Mouse (Mus musculus): ENCODE data around the gene Sept9.

Gene Sept9

GRCm38 (mm10) chr11:117370262-117370850 is 170.9 kb downstream of the Sept9 start:
- DNase-seq (ENCODE audit: low spot score in 2 of 2) = no peak

GRCm38 (mm10) chr11:117372537-117372936 is 173.1 kb downstream of the Sept9 start:
- DNase-seq (ENCODE audit: low spot score in 2 of 2) = no peak

- DNase-seq (ENCODE audit: low spot score in 2 of 2) = no peak
Measured at GRCm38 (mm10) chr11:117373195-117373594, 173.7 kb downstream of the Sept9 start.

- DNase-seq (ENCODE audit: low spot score in 2 of 2) = no peak
Measured at GRCm38 (mm10) chr11:117373870-117374269, 174.4 kb downstream of the Sept9 start.

- DNase-seq (ENCODE audit: low spot score in 2 of 2) = no peak
Measured at GRCm38 (mm10) chr11:117374288-117374687, 174.8 kb downstream of the Sept9 start.

- no peak for DNase-seq (ENCODE audit: low spot score in 2 of 2)
Measured at GRCm38 (mm10) chr11:117379774-117380173, 180.3 kb downstream of the Sept9 start.

GRCm38 (mm10) chr11:117384235-117384634 is 184.8 kb downstream of the Sept9 start:
- no peak for DNase-seq (ENCODE audit: low spot score in 2 of 2)

- DNase-seq (ENCODE audit: low spot score in 2 of 2) = peak; percentile 75 to 89
Measured at GRCm38 (mm10) chr11:117384897-117385296, 185.4 kb downstream of the Sept9 start.

- no peak for DNase-seq (ENCODE audit: low spot score in 2 of 2)
Measured at GRCm38 (mm10) chr11:117385331-117386103, 186.1 kb downstream of the Sept9 start.

- no peak for DNase-seq (ENCODE audit: low spot score in 2 of 2)
Measured at GRCm38 (mm10) chr11:117387241-117387640, 187.8 kb downstream of the Sept9 start.

GRCm38 (mm10) chr11:117390001-117390402 is 190.5 kb downstream of the Sept9 start:
- DNase-seq (ENCODE audit: low spot score in 2 of 2) = peak; percentile 55 to 72

- no peak for DNase-seq (ENCODE audit: low spot score in 2 of 2)
Measured at GRCm38 (mm10) chr11:117390774-117391534, 191.5 kb downstream of the Sept9 start.

GRCm38 (mm10) chr11:117392251-117392650 is 192.8 kb downstream of the Sept9 start:
- no peak for DNase-seq (ENCODE audit: low spot score in 2 of 2)

GRCm38 (mm10) chr11:117393715-117394114 is 194.3 kb downstream of the Sept9 start:
- DNase-seq (ENCODE audit: low spot score in 2 of 2) = no peak

- DNase-seq (ENCODE audit: low spot score in 2 of 2) = no peak
Measured at GRCm38 (mm10) chr11:117394230-117395137, 195.0 kb downstream of the Sept9 start.

- no peak for DNase-seq (ENCODE audit: low spot score in 2 of 2)
Measured at GRCm38 (mm10) chr11:117395228-117395627, 195.8 kb downstream of the Sept9 start.

- no peak for DNase-seq (ENCODE audit: low spot score in 2 of 2)
Measured at GRCm38 (mm10) chr11:117396929-117397328, 197.5 kb downstream of the Sept9 start.

GRCm38 (mm10) chr11:117397755-117398154 is 198.3 kb downstream of the Sept9 start:
- DNase-seq (ENCODE audit: low spot score in 2 of 2) = no peak

- no peak for DNase-seq (ENCODE audit: low spot score in 2 of 2)
Measured at GRCm38 (mm10) chr11:117398191-117398590, 198.7 kb downstream of the Sept9 start.

- DNase-seq (ENCODE audit: low spot score in 2 of 2) = no peak
Measured at GRCm38 (mm10) chr11:117401583-117402367, 202.3 kb downstream of the Sept9 start.

- no peak for DNase-seq (ENCODE audit: low spot score in 2 of 2)
Measured at GRCm38 (mm10) chr11:117402550-117402949, 203.1 kb downstream of the Sept9 start.

Data from heart, adult 9 months (tissue).